Mouse (Mus musculus) bone marrow, adult 2 months (tissue): ENCODE measurements around the gene Cdiptos.

Experiments used
- CTCF ChIP-seq: fragments of 200-500 bp; IDR thresholded peaks from 2 replicates; pipeline ENCODE4 v1.5.1; 2011; ENCODE audit warnings: low read length, control low read depth; ENCODE audit not compliant: control insufficient read depth, insufficient read depth
- POLR2A ChIP-seq: fragments of 200-500 bp; IDR thresholded peaks from 2 replicates; pipeline ENCODE4 v1.6.1; 2011; ENCODE audit warnings: low read depth, mild to moderate bottlenecking, control low read depth, low read length, borderline replicate concordance; ENCODE audit not compliant: control insufficient read depth

DNA sequence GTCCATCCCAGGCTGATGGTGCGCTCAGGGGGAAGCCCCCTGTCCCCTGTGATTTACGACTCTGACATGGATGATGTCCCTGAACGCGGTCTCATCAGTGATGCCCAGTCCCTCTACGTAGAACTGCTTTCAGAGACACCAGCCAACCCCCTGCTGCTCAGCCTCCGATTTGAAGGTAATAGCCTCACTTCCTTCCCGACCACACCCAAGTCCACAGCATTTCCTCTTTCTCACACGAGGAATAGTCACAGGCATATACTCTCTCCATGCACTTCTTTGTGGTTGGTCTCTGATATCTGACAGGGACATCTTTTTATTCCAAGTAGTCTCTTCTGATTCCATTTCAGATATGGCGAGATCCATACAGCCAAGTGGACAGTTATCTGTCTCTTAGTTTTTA, 16.1 kb downstream of the Cdiptos start:
- TF ChIP-seq CTCF (no peak), POLR2A (no peak)
